Mouse (Mus musculus): ENCODE measurements around the gene Tceal8.
A peak's percentile ranks its signal among the peaks of the same experiment; 100 is the strongest.

Tceal8 gene

GRCm38 (mm10) chrX:136127744-136128064 is 44.4 kb downstream of the Tceal8 start:
- peak; percentile 31 for DNase-seq (ENCODE audit: low read depth, low spot score)

- no peak for DNase-seq (ENCODE audit: low read depth, low spot score)
Measured at GRCm38 (mm10) chrX:136127038-136127743, 45.0 kb downstream of the Tceal8 start.
